Mouse (Mus musculus) adrenal gland, adult 8-10 months (tissue): ENCODE results near the gene Scube1. TPM values are rescaled to one million over a fixed set of nuclear protein-coding genes. Genes with fewer than 3 reads are reported as not detected.

ENCODE experiments used
- DNase-seq: peaks from one replicate; pipeline ENCODE4 v3.0.0; 2022
- total RNA-seq, 4 experiments: library from RNA; stranded (reverse); gene quantifications; 2 replicates each; pipeline ENCODE4 v1.2.4; 2022

The Scube1 gene
- total RNA-seq, 4 experiments from 2014 or later = 4.1 to 6.4 (median 6.0) TPM

GRCm38 (mm10) chr15:83665993-83666392 is 58.8 kb downstream of the Scube1 start:
- DNase-seq = no peak

DNA sequence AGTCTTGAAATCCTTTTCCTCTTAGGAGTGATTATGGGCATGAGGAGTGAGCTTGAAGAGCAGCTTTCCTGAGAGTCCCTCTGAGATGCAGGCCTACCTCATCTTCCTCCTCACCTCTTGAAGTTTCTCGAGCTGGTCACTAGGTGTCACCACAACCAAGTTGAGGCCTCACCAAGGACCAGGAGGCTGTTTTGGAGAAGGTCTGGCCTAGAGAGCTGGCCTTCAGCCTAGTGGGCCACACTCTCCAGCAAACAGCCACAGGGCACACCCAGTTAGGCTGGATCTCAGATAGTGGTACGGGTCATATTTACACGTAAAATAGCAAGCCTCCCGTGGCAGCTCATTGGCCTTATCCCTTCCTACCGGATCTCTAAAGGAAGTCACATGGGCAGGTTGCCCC is 60.1 kb downstream of the Scube1 start:
- peak; percentile 54 for DNase-seq

- DNase-seq = no peak
These were observed 61.8 kb downstream of the Scube1 start for GRCm38 (mm10) chr15:83663066-83663465.

- no peak for DNase-seq
These were observed 62.7 kb downstream of the Scube1 start for GRCm38 (mm10) chr15:83662106-83662505.

DNA sequence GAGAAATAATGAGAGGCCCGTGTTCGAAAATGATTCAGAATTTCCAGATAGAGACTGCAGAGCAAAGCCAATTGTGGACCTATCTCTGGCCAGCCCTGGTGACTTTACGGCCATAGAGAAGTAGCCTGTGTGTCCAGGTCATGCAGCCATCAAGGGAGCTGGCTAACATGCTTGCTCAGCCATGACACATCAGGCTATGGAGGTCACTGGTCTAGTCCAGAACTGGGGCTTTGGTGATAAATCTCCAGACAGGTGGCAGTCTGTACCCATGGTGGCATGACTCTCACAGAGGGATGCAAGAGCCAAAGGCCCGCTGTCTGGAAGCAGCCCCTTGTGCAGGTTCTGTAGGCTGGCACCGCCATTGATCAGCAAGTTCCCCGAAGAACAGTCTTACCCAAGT is 82.3 kb downstream of the Scube1 start:
- DNase-seq = no peak

GRCm38 (mm10) chr15:83640208-83640607 is 84.6 kb downstream of the Scube1 start:
- no peak for DNase-seq

DNA sequence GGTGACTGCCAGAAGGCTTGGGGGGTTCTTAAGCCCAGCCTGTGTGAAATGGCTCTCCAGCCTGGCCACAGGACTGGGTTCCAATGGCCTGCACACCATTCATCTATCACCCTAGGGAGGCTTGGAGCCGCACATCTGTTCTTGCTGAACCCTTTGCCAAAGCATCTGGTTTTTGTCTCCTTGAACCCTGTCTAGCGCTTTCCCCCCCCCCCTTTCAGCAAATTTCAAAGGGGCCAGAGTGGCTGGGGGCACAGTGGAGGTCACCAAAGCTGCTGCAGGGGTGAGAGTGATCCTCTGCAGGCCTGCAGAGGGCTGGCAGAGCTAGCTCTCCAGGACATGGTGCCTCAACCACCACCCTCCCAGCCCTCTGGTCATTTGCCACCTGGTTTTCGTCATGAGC is 85.7 kb downstream of the Scube1 start:
- DNase-seq = no peak

GRCm38 (mm10) chr15:83638196-83638899 is 86.5 kb downstream of the Scube1 start:
- peak; percentile 16 for DNase-seq

- DNase-seq = no peak
These were observed 88.1 kb downstream of the Scube1 start for GRCm38 (mm10) chr15:83636759-83637158.

DNA sequence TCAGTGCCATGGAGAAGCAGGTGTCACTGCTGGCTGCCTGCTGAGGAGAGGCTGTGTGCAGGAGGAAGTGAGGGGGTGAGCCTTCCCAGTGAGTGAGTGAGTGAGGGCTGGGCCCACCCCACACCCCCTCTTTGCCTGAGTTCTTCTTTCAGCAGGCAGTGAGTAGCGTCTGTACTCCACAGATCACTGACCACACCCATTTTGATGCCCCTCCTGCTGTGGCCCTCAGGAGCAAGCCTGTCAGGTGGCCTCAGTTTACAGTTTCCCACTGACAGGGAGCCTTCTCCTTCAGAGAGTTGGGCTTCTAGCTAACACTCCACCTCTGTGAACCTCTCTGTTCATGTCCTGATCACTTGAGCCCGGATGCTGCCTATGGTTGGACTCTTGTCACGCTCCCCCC is 89.6 kb downstream of the Scube1 start:
- DNase-seq = no peak

- DNase-seq = no peak
These were observed 90.7 kb downstream of the Scube1 start for GRCm38 (mm10) chr15:83634076-83634475.

DNA sequence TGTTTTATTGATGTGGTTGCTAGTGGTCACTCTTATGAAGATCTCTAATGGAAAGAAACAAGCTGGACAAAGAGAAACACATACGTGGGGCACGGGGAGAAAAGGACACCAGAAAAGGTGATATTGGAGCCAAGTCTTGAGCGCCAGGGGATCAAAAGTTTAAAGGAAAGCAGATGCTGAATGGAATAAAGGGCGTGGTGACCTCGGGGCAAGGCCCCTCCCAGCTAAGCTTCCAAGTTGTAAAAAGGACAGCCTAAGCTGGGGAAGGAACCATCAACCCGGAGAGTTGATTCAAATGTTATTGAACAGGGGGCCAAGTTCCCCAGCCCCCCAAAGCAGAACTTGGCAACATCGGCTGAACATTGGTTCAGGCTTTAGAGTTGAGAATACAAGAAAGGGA is 93.8 kb downstream of the Scube1 start:
- no peak for DNase-seq

DNA sequence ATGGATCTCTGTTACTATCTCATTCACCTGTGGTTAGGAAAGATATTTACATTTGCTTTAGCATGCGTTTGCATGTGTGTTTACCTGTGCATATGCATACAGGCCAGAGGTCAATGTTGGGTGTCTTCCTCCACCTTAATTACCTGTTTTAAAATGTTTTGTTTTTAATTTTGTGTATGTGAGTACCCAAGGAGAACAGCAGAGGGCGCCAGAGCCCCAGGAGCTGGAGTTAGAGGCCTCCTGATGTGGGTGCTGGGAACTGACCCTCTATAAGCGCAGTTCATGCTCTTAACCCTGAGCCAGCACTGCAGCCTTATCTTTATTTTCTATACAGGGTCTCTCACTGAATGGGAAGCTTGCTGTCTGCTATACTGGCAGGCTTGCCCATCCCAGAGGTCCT is 95.1 kb downstream of the Scube1 start:
- DNase-seq = no peak

- DNase-seq = no peak
These were observed 98.6 kb downstream of the Scube1 start for GRCm38 (mm10) chr15:83626142-83626645.

GRCm38 (mm10) chr15:83615245-83615644 is 109.6 kb downstream of the Scube1 start:
- no peak for DNase-seq

DNA sequence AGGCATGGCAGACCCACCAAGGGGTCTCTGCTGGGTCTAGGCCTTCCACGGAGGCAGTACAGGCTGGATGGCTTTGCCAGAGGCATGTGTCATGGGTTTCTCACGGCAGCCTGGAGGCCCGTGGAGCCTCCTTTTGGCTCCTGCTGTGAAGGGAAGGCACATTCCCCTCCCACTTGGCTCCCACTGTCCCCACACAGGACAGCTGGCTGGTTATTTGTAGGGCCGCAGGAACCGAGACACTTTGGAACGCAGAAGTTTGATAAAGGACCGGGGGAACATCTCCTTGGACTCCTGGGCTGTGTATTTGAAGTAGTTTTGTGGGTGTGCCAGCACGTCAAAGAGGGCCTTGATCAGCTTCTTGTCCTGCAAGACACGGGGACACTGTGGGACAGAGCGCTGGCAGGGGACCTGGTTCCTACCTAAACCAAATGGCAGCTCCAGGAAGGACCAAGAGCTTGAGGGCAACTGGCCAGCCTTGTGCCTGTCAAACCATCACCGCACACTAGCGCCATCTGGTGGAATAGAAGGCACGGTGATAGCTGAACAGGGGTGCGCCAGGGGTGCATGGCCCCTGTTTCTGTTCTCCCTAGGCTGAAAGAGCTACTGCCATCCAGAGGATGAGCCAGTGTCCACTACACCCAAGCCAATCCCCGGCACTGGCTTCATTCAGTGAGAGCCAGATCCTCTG is 117.6 kb downstream of the Scube1 start:
- peak; percentile 53 for DNase-seq

GRCm38 (mm10) chr15:83606700-83607099 is 118.1 kb downstream of the Scube1 start:
- DNase-seq = no peak

GRCm38 (mm10) chr15:83606216-83606615 is 118.6 kb downstream of the Scube1 start:
- DNase-seq = no peak

DNA sequence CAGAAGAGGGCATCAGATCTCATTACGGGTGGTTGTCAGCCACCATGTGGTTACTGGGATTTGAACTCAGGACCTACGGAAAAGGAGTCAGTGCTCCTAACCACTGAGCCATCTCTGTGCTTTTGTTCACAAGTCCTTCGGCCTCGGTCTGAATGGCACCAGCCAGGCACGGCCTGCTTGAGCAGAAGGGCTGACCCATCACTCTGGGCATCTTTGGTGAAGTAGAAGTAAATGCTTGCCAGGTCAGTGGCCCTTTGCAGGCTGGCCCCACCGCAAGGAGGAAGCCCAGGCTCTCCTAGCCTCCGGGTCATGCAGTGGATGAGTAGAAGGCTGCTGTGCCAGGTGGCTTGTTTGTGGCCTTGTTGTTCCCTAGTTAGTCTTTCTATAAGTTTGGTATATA is 121.4 kb downstream of the Scube1 start:
- no peak for DNase-seq

GRCm38 (mm10) chr15:83603046-83603396 is 121.8 kb downstream of the Scube1 start:
- DNase-seq = no peak

DNA sequence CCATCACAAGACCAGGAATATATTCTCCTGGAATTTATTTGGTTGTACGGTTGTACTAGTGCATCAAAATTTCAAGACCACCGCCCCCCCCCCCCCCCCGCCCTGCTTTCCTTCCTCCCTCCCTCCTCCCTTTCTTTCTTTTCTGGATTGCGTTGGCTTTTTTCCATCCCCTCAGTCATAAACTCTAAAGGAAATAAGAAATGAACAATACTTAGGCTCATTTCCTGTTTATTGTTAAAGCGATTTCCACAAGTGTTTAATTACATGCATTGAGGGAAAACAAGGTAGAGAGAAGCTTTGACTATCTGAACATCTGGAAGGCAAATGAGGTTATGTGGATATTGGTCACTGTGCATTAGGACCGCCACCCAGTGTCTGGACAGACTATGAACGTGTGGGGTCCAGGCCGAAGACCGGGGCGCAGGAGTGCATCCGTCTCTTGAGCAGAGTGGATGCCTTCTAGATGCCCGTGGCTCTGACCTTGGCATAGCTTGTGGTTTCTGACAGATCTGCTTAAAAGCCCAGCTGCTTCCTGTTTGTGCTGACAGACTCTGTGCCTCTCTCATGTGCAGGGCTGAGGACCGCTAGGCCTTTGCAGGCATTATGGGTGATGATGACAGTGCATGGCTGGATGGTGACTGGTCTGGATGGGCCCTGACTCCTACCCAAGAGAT is 122.3 kb downstream of the Scube1 start:
- peak; percentile 47 for DNase-seq

GRCm38 (mm10) chr15:83601185-83601584 is 123.6 kb downstream of the Scube1 start:
- DNase-seq = no peak

DNA sequence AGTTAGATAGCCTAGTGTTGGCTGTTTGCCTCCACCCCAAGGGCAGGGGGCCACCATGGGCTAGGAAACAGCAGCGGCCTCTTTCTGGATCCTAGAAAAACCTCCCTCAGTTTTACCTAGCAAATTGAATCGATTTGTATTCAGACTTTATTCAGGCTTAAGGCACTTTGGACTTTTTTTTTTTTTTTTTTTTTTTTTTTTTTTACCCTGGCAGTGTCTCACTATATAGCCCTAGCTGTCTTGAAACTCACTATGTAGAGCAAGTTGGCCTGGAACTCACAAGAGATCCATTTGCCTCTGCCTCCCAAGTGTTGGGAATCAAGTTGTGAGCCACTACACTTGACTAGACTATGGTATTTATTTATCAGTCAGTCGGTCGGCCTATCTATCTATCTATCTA is 128.0 kb downstream of the Scube1 start:
- DNase-seq = no peak

DNA sequence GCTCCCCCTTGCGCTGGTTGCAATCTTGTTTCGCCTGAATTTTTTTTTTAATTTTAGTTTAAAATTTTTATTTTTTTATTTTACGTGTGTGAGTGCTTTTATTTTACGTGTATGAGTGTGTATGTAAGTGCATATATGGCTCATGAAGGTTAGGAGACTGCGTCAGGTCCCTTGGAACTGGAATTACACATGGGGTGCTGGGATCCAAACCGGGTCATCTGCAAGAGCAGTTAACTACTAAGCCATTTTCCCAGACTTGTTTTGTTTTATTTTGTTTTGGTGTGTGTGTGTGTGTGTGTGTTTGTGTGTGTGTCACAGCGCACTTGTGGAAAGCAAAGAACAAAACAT is 129.5 kb downstream of the Scube1 start:
- DNase-seq = no peak
